Mouse (Mus musculus) small intestine, adult 2 months (tissue): Measurements from ENCODE around the gene Il9r.

Experiments
- CTCF ChIP-seq: fragments of 200-500 bp; IDR thresholded peaks from 2 replicates; pipeline ENCODE4 v1.5.1; 2012; ENCODE audit warnings: low read depth, mild to moderate bottlenecking, control low read depth, inconsistent platforms, low read length, moderate library complexity, mixed read lengths; ENCODE audit not compliant: insufficient replicate concordance, insufficient read length; ENCODE audit errors: extremely low read depth
- POLR2A ChIP-seq: fragments of 200-500 bp; IDR thresholded peaks from 2 replicates; pipeline ENCODE4 v1.6.1; 2012; ENCODE audit warnings: low read depth, mild to moderate bottlenecking, control low read depth, inconsistent platforms, low read length, moderate library complexity

GRCm38 (mm10) chr11:32201922-32202685, 2.0 kb upstream of the Il9r start:
- TF ChIP-seq POLR2A: no peak
- no peak for TF ChIP-seq CTCF
